Mouse (Mus musculus): ENCODE measurements around the gene Ap1g2. TPM values are rescaled to one million over a fixed set of nuclear protein-coding genes. Genes with fewer than 3 reads are reported as not detected.

The Ap1g2 gene
- total RNA-seq, 4 experiments from 2014 or later: 24.5 to 29.3 (median 26.0) TPM

DNA sequence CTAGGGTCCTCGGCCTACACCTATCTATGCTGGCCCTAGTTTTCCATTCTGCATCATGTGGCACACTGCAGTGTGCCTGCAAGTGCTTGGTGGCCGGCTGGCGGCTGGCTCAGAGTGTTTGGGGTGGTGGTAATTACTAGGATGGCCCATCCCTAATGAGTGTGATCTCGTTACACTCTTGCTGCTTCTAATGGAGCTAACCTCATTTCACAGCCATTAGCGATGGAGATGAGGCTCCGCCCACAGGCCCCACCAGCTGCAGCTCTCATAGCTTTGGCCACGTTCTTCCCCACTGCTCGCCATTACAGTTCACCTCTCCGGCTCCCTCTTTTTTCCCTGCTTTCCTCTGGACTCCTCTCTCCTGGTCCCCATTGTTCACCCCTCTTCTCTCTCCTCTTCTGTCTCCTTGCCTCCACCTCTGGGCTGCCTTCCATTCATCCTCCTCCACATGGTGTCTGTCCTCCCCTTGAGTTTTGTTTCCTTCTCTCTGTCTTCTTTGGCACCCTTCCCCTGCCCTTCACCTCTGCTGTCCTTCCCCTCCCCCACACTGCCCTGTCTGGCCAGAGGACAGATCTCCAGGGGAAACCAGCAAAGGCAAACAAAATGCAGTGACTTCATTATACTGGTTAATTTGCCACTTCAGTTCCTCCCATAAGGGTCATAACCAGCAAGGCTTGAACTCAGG is 20.9 kb downstream of the Ap1g2 start:
- DNase-seq: no peak

- no peak for DNase-seq
These were observed 22.9 kb downstream of the Ap1g2 start for GRCm38 (mm10) chr14:55083481-55083880.

GRCm38 (mm10) chr14:55081105-55081504 is 25.3 kb downstream of the Ap1g2 start:
- DNase-seq: no peak

- DNase-seq: no peak
These were observed 27.0 kb downstream of the Ap1g2 start for GRCm38 (mm10) chr14:55079214-55079970.

GRCm38 (mm10) chr14:55078366-55078989 is 27.9 kb downstream of the Ap1g2 start:
- DNase-seq: no peak

- DNase-seq: no peak
These were observed 28.7 kb downstream of the Ap1g2 start for GRCm38 (mm10) chr14:55077481-55078365.

DNA sequence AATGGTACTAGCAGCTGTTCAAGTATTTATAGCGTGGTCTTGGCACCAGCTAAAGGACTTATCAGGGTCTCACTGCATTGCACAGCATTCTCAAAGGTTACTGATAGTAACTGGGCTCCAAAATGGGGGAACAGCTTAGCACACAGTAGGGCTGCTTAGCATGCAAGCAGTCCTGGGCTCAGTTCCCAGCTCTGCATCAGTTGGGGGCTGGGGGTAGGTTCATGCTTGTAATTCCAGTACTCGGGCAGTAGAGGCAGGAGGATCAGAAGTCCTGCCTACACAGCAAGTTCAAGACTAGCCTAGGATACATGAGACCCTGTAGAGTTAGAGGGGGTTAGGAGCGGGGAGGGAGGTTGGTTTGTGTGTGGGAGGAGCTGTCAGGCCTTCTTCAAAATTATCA is 29.4 kb downstream of the Ap1g2 start:
- no peak for DNase-seq

DNA sequence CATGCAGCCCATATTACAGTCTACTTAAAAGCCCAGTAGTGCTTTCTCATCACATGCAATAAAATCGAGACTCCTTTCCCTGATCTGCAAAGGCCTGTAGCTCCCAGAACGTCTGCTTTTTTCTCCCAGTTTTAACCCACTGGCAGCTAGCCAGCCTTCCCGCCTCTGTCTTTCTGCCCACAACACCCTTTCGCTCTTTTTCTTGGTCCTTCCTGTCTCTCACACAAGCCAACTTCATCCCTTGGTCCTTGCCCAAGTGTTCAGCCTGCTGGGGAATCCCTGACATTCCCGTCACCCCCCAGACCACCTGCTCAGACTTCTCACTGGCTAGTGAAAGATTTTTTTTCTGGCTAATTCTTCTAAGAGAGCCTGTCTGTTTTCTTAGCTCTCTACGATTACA is 30.2 kb downstream of the Ap1g2 start:
- no peak for DNase-seq

DNA sequence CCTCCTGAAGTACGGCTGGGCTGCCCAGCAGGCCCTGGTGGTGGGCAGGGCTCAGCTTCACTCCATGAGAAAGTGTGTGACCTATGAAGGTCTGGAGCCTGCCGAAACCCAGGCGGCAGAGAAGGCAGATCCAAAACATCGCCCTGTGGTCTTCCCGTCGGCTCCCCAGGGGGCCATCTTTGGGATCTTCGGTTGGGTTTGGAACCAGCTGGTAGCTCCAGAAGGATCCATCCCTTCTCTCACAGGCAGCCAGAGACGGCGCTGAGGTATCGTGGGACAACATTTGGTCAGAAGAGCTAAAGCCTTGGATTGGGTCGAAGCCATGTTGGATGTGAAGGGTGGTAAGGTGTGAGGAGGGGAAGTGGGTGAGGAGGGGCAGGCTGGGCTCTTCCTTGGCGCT is 32.0 kb downstream of the Ap1g2 start:
- no peak for DNase-seq

DNA sequence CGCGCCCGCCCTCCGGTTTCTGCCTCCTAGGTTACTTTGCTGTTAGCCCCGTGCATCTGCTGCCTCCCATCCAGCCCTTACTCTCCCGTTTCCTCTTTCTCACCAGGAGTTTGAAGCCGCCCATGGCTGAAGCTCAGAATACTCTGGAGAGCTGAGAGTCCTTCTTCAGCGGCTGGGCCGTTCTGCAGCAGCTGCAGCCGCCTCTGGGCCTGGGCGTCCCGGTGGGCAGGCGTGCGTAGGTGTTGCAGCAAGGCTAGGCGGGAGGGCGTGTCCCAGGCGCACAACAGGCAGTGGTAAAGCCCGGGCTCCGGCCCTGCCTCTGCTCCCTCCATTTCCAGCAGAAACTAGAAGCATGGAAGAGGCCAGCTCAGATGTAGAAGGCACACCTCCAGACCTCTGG is 34.6 kb downstream of the Ap1g2 start:
- DNase-seq: no peak

DNA sequence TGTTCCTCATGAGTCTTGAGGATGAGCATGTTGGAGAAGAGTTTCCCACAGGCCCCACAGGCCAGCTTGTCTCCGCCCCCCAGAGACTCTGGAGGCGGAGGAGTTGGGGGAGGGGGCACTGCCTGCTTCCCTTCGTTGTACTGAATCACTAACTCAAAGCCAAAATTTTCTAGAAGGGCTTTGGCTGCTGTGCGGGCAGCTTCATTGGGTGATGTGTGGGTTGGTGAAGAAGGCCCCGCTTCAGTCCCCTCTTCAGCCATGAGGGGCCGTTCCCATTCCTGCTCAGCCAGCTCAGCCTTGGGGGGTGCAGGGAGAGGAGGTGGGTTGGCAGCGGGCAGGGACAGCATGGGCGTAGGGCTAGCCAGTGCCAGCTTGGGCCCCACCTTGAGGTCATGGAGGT is 40.4 kb downstream of the Ap1g2 start:
- DNase-seq: no peak

DNA sequence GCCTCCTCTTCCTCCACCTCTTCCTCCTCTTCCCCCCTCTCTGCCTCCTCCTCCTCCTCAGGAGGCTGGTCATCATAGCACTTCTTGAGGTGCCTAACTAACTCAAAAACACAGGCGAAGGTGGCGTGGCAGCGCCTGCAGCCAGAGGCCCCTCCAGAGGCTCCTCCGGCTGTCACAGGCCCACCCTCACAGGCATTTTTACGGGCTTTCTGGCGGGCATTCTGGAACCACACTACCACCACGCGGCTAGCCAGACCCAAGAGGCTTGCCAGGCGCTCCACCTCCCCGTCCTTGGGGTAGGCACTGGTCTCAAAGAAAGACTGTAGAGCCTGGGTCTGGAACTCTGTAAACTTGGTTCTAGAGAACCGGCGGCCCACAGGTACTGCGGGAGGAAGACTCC is 41.0 kb downstream of the Ap1g2 start:
- no peak for DNase-seq

DNA sequence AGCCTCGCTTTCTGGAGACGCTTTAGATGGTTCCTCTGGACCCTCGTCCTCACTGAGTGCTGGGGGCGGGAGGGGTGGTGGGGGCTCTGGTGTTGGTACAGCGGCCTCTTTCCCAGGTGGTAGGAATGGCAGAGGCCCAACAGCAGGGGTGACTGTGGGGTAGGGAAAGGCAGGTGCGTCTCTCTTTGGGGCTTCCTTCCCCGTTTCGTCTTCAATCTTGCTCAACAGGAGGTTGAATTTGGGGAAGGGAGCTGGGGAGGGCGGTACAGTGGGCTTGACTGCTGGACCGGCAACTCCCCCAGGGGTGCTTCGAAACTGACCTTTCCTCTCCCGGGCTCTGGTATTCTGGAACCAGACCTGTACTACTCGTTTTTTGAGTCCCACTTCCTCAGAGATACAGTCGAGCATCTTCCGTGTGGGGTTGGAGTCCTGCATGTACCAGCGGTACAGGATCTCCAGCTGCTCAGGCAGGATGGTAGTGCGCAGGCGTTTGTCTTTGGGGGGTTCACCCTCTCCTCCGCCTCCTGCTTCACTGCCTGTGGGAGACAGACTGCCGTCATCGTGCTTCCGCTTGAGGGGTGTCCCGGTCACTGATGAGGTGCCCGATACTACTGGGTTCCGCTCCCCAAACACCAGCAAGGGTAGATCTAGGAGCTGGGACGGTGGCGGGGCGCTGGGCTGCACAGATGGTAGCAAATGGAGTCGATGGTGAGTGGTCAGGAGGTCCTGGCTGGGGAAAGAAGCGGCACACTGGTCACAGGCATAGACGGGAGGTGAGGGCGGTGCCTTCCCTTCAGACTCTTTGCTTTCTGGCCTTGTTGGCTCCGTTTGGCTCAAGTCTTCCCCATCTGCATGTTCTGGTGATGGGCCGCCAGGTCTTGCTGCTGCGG is 41.7 kb downstream of the Ap1g2 start:
- no peak for DNase-seq

- no peak for DNase-seq
These were observed 42.6 kb downstream of the Ap1g2 start for GRCm38 (mm10) chr14:55063581-55064381.

- no peak for DNase-seq
These were observed 43.3 kb downstream of the Ap1g2 start for GRCm38 (mm10) chr14:55063117-55063516.

DNA sequence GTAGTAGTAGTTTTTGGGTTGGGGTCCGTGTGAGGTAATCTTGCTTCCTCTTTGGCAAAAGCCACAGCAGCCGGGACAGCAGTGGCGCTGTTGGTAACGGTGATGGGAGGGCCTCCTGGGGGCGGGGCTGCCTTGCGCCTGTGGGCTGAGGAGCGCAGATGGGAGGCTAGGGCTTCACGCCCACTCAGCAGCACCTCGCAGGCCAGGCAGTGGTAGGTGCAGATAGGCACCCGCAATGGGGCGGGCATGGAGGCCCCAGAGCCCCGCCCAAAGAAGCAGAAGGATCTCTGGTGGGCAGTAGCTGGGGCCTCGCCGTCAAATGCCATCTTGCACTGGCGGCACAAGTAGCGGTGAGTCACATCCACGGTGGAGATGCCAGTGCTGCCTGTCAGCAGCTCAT is 43.8 kb downstream of the Ap1g2 start:
- DNase-seq: no peak

- DNase-seq: no peak
These were observed 44.5 kb downstream of the Ap1g2 start for GRCm38 (mm10) chr14:55061845-55062244.

- DNase-seq: no peak
These were observed 46.5 kb downstream of the Ap1g2 start for GRCm38 (mm10) chr14:55059931-55060330.

GRCm38 (mm10) chr14:55059009-55059408 is 47.4 kb downstream of the Ap1g2 start:
- DNase-seq: no peak

- DNase-seq: peak; percentile 92
These were observed 51.1 kb downstream of the Ap1g2 start for GRCm38 (mm10) chr14:55055167-55055834.

Data from adrenal gland, adult 8-10 months (tissue).